Mouse (Mus musculus) gastrocnemius, postnatal 36 days (tissue): ENCODE results near the gene Cflar. TPM values are rescaled to one million over a fixed set of nuclear protein-coding genes. Genes with fewer than 3 reads are reported as not detected.
"Not testable (repeated sequence)": the region's sequence is repeated elsewhere in the genome, so short reads cannot be mapped to it uniquely, and the experiment has no call there.

ENCODE experiments used
- DNase-seq, 2 experiments: peaks; one replicate each; pipeline ENCODE4 v3.0.0; 2022
- intact Hi-C: fragments of 180-260 bp; cut with DNase I; formaldehyde crosslinking; loops from one replicate; pipeline ENCODE4 v1.15.1; 2025
- total RNA-seq, 2 experiments: library from RNA; stranded (reverse); gene quantifications; 2 replicates each; pipeline ENCODE4 v1.2.3; 2021

Gene Cflar
- total RNA-seq, 2 experiments from 2014 or later, result 34.9 to 42.3 TPM

- intact Hi-C loops, result loop anchor here (5.0 kb wide), 4 partner anchors 127 to 467 kb away; partner anchors contain the start of gene Als2
- DNase-seq, result peak in 1 of 2 experiments; percentile 30
Measured at GRCm38 (mm10) chr1:58770111-58770720, 58.9 kb downstream of the Cflar start.

- intact Hi-C loops, result loop anchor here (5.0 kb wide), 4 partner anchors 125 to 465 kb away; partner anchors contain the start of gene Als2
- no peak for DNase-seq
Measured at GRCm38 (mm10) chr1:58772084-58772483, 60.8 kb downstream of the Cflar start.

- intact Hi-C loops, result loop anchor here (5.0 kb wide), 4 partner anchors 124 to 464 kb away; partner anchors contain the start of gene Als2
- DNase-seq, result no peak
Measured at GRCm38 (mm10) chr1:58773280-58773679, 62.0 kb downstream of the Cflar start.

- intact Hi-C loops, result loop anchor here (5.0 kb wide), 4 partner anchors 123 to 463 kb away; partner anchors contain the start of gene Als2
Measured at GRCm38 (mm10) chr1:58773905-58774304, 62.6 kb downstream of the Cflar start.

GRCm38 (mm10) chr1:58775361-58775760, 64.1 kb downstream of the Cflar start:
- intact Hi-C loops, result no loop called here
- DNase-seq, result no peak

More at GRCm38 (mm10) chr1:58773905-58774304, 62.6 kb downstream of the Cflar start:
- DNase-seq, result no peak

GRCm38 (mm10) chr1:58777583-58777982, 66.3 kb downstream of the Cflar start:
- intact Hi-C loops, result no loop called here
- DNase-seq, result no peak

DNA sequence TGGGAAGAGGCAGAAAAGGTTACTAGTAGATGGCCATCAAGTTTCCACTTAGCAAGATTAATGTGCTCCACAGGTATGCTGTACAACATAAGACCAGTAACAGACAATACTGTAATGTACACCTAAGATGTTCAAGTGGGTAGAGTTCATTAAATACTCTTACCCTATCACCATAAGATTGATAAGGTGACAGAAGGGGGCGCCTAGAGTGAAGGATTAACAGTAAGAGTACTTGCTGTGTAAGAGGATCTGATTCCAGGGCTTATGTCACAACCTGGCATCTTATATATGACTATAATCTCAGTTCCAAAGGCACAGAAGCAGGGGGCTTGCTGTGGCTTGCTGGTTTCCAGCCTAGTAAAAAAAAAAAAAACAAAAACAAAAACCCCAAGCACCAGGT, 66.9 kb downstream of the Cflar start:
- DNase-seq, result no peak
- intact Hi-C loops, result no loop called here

DNA sequence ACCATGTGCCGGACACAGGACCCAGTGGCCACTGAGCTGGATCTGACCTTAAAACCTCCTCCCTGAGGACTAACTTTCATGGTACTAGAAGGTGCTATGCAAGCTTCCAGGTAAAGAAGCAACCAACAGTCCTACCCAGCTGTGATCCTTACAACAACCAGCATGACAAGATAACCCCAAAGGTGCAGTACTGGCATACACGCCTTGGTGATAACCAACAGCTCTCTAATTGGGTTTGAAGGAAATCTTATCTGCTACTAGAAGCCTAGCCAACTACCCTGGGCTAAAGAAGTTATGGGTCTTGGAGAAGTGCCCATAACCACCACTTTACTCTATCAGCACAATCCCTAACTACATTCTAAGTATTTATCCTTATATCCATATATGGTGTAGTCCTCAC, 75.0 kb downstream of the Cflar start:
- intact Hi-C loops, result no loop called here
- no peak for DNase-seq

- intact Hi-C loops, result no loop called here
- no peak for DNase-seq
Measured at GRCm38 (mm10) chr1:58788410-58788809, 77.1 kb downstream of the Cflar start.

DNA sequence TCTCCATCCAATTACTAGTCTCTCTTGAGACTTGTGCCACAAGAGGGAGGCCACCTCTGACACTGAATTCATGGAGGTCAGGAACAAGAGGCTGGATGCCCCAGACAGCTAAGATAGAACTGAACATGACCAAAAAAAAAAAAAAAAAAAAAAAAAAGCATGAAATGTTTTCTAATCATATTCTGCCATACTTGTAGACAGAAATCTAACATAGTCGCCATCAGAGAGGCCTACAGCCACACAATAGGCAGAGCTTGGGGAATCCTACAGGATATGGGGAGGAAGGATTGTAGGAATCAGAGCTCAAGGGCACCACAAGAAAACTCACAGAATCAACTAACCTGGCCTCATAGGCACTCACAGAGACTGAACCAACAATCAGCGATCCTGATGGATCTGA, 83.4 kb downstream of the Cflar start:
- DNase-seq, result no peak
- intact Hi-C loops, result no loop called here

DNA sequence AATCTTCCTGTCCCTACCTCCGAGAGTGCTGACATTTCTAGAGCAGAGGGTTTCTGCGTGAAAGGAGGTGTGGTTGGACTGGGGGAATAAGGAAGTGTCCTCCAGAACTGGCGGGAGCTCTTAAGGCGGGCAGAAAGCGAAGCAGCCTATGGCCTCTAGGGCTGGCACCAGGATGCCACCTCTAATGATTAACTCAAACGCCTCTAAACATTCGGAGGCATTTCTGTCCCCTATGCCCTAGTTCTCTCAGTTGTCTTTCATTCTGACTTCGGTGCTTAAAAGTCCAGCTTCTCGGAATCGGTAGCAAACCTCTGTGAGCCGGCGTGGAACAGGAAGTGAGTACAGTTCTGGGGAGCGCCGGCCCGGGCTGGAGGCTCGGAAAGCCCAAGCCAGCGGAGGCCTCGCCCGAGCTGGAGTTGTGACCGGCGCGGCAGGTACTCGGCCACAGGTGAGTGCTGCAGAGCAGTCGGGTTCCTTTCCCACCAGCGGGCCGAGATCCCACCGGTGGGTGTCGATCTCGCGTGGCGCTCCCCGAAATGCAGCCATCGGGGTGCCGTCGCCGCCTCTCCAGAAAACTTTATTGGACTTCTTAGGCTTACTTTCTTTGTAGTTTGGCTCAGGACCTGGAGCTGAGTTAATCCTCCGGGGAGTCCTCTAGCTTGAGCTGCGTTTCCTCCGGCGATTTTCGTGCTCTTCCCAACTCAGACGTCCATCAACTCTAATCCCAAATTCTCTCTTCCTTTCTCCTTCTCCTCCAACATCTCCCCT, 84.2 kb downstream of the Cflar start, which contains the start of gene Casp8:
Gene Casp8 (plus strand): TSS at position 84 of the 768 bp plus-strand sequence.
- DNase-seq, result no peak
- intact Hi-C loops, result no loop called here

GRCm38 (mm10) chr1:58796059-58796363, 84.7 kb downstream of the Cflar start:
- intact Hi-C loops, result no loop called here
- no peak for DNase-seq

DNA sequence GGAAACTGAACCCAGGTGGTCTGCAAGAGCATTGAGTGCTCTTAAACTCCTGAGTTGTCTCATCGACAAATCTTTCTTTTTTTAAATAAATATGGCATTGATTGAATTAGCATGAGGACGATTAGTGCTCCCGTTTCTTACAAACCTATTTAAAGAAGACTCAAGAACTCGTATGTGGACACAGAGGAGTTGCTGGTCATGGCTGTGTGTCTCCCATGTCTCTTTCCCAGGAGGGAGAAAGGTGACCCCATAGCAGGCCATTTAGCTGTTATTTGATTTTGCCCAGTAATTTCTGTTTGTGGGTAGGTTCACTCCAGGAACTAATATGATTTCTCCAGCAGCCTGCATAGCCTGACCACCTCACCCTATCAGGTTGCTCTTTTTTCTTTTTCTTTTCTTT, 85.5 kb downstream of the Cflar start:
- intact Hi-C loops, result no loop called here
- DNase-seq, result no peak

DNA sequence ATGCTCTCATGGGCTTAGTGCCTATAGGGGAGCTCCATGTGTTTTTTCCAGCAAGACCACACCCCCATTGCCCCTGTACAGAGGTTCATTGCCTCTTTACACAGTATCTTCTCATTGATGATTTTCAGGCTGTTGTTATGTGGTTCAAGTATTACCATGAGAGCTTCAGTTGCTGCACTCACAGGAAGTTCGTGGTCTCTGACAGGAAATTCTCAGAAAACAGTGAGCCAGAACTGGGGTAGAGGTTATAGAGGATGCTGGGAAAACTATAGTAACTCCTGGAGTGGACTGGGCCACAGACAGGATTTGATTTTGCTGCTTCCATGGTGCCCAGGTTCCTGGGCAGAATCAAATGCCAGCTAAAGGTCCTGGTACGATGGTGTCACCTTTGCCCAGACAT, 86.1 kb downstream of the Cflar start:
- no peak for DNase-seq
- intact Hi-C loops, result no loop called here

- DNase-seq, result no peak
- intact Hi-C loops, result no loop called here
Measured at GRCm38 (mm10) chr1:58798911-58799310, 87.6 kb downstream of the Cflar start.

GRCm38 (mm10) chr1:58800644-58801043, 89.3 kb downstream of the Cflar start:
- intact Hi-C loops, DNase-seq: not testable (repeated sequence)

DNA sequence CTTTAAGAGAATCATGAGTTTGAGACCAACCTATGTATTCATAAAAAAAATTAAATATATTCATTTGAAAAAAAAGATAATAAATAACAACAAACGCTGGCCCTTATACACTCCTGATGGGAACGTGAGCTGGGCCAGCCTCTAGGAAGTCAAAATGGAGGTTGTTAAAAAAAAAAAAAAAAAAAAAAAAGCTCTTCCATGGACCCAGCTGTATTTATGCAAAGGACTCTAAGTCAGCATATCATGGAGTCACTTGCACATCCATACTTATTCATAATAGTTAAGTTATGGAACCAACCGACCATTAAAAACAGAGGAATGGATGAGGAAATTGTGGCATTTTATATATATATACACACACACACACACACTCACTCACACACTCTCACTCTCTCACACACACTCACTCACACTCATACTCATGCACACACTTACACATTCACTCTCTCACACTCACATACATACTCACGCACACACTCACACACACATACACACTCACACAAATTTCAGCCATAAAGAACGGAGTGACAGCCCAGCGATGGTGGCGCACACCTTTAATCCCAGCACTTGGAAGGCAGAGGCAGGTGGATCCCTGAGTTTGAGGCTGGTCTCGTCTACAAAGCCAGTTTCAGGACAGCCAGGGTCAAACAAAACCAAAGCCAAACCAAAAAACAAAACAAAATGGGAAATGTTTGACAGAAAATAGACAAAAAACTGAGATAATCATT, 90.4 kb downstream of the Cflar start:
- no peak for DNase-seq
- intact Hi-C loops, result no loop called here

- peak; percentile 39 to 55 for DNase-seq
- intact Hi-C loops, result no loop called here
Measured at GRCm38 (mm10) chr1:58802322-58803273, 91.3 kb downstream of the Cflar start.

DNA sequence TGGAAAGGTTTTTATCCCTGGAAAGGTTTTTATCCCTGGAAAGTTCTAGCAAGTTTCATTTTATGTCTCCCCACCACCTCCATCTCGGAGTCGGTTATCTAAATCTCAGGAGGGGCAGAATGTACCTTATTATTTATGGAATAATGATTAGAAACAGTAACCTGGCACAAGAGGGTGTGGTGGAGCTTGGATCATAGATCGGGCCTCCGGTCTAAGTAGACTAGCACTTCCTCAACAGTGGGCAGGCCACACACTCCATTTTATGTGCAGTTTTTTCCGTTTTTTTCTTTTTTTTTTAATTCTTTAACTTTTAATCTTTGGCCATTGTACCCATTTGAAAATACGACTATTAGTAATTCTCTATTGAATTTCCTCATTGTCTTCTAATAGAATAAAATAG, 92.2 kb downstream of the Cflar start:
- no peak for DNase-seq
- intact Hi-C loops, result no loop called here

- intact Hi-C loops, result no loop called here
- no peak for DNase-seq
Measured at GRCm38 (mm10) chr1:58806651-58807050, 95.3 kb downstream of the Cflar start.
